Mouse (Mus musculus) kidney, adult 2 months (tissue): ENCODE measurements around the gene Cfap161. TPM values are rescaled to one million over a fixed set of nuclear protein-coding genes. Genes with fewer than 3 reads are reported as not detected.

ENCODE experiments used
- DNase-seq: peaks from one replicate; pipeline ENCODE4 v3.0.0; 2021
- H3K27ac ChIP-seq: fragments of 200-500 bp; 2 replicates; pipeline ENCODE4 v1.5.1; 2012; ENCODE audit warnings: low read depth, low read length, control low read depth, inconsistent platforms; ENCODE audit not compliant: insufficient read depth
- H3K27me3 ChIP-seq: fragments of 200-500 bp; replicated peaks from 2 replicates; pipeline ENCODE4 v1.6.1; 2012; ENCODE audit warnings: mild to moderate bottlenecking, moderate library complexity, low read length, inconsistent platforms; ENCODE audit not compliant: control insufficient read depth, insufficient read depth
- H3K36me3 ChIP-seq: fragments of 200-500 bp; 2 replicates; pipeline ENCODE4 v1.6.1; 2012; ENCODE audit warnings: mild to moderate bottlenecking, moderate library complexity, low read length, inconsistent platforms; ENCODE audit not compliant: control insufficient read depth, insufficient read depth
- H3K4me1 ChIP-seq: fragments of 200-500 bp; 2 replicates; pipeline ENCODE4 v1.6.1; 2011; ENCODE audit warnings: low read length; ENCODE audit not compliant: control insufficient read depth, insufficient read depth
- H3K4me3 ChIP-seq: fragments of 200-500 bp; 2 replicates; pipeline ENCODE4 v1.5.1; 2011; ENCODE audit warnings: mild to moderate bottlenecking, low read depth, low read length, control low read depth; ENCODE audit not compliant: insufficient read depth
- CTCF ChIP-seq: fragments of 200-500 bp; conservative IDR thresholded peaks from 2 replicates; pipeline ENCODE4 v1.5.1; 2011; ENCODE audit warnings: low read depth, mild to moderate bottlenecking, control low read depth, low read length, moderate library complexity, mixed read lengths; ENCODE audit not compliant: insufficient read depth, insufficient read length
- POLR2A ChIP-seq: fragments of 200-500 bp; IDR thresholded peaks from one replicate; pipeline ENCODE4 v1.6.1; 2011; ENCODE audit warnings: low read depth, low read length, control low read depth
- WGBS: fragments of 180-500 bp; shearing (Covaris S2); methylation state at CpG from one replicate; pipeline ENCODE4 v1.1.7; 2018; 5-methylcytosine and 5-hydroxymethylcytosine counted together
- polyA plus RNA-seq: library from polyadenylated mRNA; depleted of rRNA; stranded (reverse); fragments of >200 nt; gene quantifications from 2 replicates; pipeline ENCODE4 v1.2.3, GENCODE M21; 2012

Cfap161 gene
- polyA plus RNA-seq, 1 experiment, result not detected

DNA sequence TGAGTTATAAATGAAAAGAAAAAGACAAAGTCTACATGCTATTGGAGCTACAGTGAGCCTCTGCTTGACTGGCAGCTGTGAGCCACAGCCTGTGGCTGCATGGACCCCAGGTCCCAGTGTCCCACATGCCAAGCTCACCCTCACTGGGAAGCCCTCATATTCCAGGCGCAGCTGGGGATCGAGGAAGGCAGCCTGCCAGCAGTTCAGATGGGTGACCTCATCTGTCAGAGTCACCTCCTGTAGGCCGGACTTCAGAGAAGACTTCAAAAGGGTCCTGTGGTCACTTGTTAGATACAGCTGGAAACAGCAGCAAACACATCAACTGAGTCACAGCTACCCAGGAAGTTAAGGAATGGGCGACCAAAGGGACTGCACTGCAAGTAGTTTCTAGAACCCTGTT, 14.7 kb downstream of the Cfap161 start:
- Histone ChIP-seq H3K27me3 (no peaks in the 10 kb centered on the region; the same call in 1 of the 2 replicates), H3K36me3 (no peaks in the 10 kb centered on the region)
- no peak for TF ChIP-seq CTCF
- TF ChIP-seq POLR2A, result no peak

GRCm38 (mm10) chr7:83779028-83779427, 15.7 kb downstream of the Cfap161 start:
- TF ChIP-seq POLR2A, result no peak
- TF ChIP-seq CTCF, result no peak
- Histone ChIP-seq H3K4me3 (no peak overlapping the region), H3K27me3 (no peaks in the 10 kb centered on the region; the same call in 1 of the 2 replicates), H3K4me1 (no peaks in the 10 kb centered on the region), H3K36me3 (no peaks in the 10 kb centered on the region), H3K27ac (no peak overlapping the region)
- DNase-seq, result no peak
- 80% methylated on average over 2 of the region's 2 CpGs for WGBS

More for the DNA sequence above, 14.7 kb downstream of the Cfap161 start:
- no peak overlapping the region for H3K4me3 ChIP-seq
- H3K4me1 ChIP-seq, result no peaks in the 10 kb centered on the region
- no peak for DNase-seq
- no peak overlapping the region for H3K27ac ChIP-seq
- WGBS, result 60% methylated on average over 4 of the region's 4 CpGs

GRCm38 (mm10) chr7:83778516-83778915, 16.2 kb downstream of the Cfap161 start:
- 70% methylated on average over 2 of the region's 2 CpGs for WGBS

DNA sequence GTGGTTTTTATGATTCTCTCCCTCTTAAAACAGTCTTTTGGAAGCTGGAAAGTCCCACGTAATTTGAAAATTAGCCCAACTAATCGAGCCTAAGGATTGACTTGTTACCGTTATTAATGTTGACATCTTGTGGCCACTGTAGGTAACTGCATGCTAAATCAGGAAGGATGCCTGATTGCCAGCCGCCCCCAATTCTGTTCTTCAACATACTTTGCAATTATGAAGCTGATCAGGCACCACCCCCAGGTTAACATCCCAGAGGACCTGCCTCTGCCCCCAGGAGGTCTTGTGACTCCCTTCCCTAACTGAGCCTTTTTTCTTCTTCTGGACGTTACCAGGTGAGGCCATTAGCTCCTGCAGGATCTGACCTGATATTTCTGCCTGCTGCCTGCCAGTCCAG, 20.0 kb downstream of the Cfap161 start:
- H3K4me1 ChIP-seq, result no peaks in the 10 kb centered on the region
- H3K27me3 ChIP-seq, result no peaks in the 10 kb centered on the region; the same call in 1 of the 2 replicates
- no peaks in the 10 kb centered on the region for H3K36me3 ChIP-seq
- H3K27ac ChIP-seq, result no peak overlapping the region
- no peak for TF ChIP-seq POLR2A
- peak; percentile 42 for TF ChIP-seq CTCF
- DNase-seq, result peak; percentile 20
- H3K4me3 ChIP-seq, result no peak overlapping the region
- 16% methylated on average over 5 of the region's 5 CpGs for WGBS

More at GRCm38 (mm10) chr7:83778516-83778915, 16.2 kb downstream of the Cfap161 start:
- Histone ChIP-seq H3K4me1 (no peaks in the 10 kb centered on the region), H3K27me3 (no peaks in the 10 kb centered on the region; the same call in 1 of the 2 replicates), H3K27ac (no peak overlapping the region), H3K4me3 (no peak overlapping the region), H3K36me3 (no peaks in the 10 kb centered on the region)
- DNase-seq, result no peak
- no peak for TF ChIP-seq CTCF
- no peak for TF ChIP-seq POLR2A

GRCm38 (mm10) chr7:83763674-83764073, 31.0 kb downstream of the Cfap161 start:
- TF ChIP-seq CTCF, result no peak
- no peak for TF ChIP-seq POLR2A
- no peak overlapping the region for H3K4me3 ChIP-seq
- DNase-seq, result no peak
- no peaks in the 10 kb centered on the region for H3K36me3 ChIP-seq
- H3K27me3 ChIP-seq, result no peaks in the 10 kb centered on the region
- WGBS, result 60% methylated on average over 3 of the region's 3 CpGs
- no peaks in the 10 kb centered on the region for H3K4me1 ChIP-seq
- no peak overlapping the region for H3K27ac ChIP-seq

DNA sequence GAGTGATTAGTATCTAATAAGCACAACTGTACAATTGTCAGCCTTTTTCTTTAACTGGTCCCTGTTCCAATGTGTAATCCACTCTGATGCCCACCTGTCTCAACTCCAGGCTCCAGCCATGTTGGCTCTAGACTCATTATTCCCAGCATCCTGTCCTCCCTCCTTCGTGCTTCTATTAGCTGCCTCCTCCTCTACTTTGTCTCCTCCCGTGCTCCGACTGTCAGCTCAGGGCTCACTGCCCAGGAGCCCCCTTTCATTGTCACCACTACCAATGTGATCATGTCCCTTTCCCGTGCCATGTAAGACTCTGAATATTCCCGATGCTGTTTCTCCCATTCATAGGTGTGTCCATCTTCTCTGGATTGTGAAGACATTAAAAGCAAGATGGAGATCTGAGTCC, 32.3 kb downstream of the Cfap161 start:
- WGBS, result 82% methylated on average over 5 of the region's 5 CpGs
- Histone ChIP-seq H3K4me1 (no peaks in the 10 kb centered on the region), H3K27ac (no peak overlapping the region), H3K4me3 (no peak overlapping the region), H3K27me3 (no peaks in the 10 kb centered on the region), H3K36me3 (no peaks in the 10 kb centered on the region)
- DNase-seq, result no peak
- TF ChIP-seq CTCF (no peak), POLR2A (no peak)

- no peak for TF ChIP-seq CTCF
- no peak for TF ChIP-seq POLR2A
- no peaks in the 10 kb centered on the region for H3K36me3 ChIP-seq
- no peak overlapping the region for H3K4me3 ChIP-seq
- no peaks in the 10 kb centered on the region for H3K4me1 ChIP-seq
- no peak for DNase-seq
- no peaks in the 10 kb centered on the region for H3K27me3 ChIP-seq
- 42% methylated on average over 1 of the region's 1 CpGs for WGBS
- no peak overlapping the region for H3K27ac ChIP-seq
These were observed 43.6 kb downstream of the Cfap161 start for GRCm38 (mm10) chr7:83751055-83751454.
